Mouse (Mus musculus) spleen, adult 2 months (tissue): Measurements from ENCODE around the gene Dus1l. TPM values are rescaled to one million over a fixed set of nuclear protein-coding genes. Genes with fewer than 3 reads are reported as not detected.
"Not testable (repeated sequence)": the region's sequence is repeated elsewhere in the genome, so short reads cannot be mapped to it uniquely, and the experiment has no call there.

Experiments used
- DNase-seq, 2 experiments: peaks; one replicate each; pipeline versions ENCODE4 v3.0.0 to v3.0.0-alpha.2; 2012 to 2021; ENCODE audit warnings: low spot score in 2 of 2, low read depth in 1 of 2
- H3K27ac ChIP-seq: fragments of 200-500 bp; 2 replicates; pipeline ENCODE4 v1.5.1; 2012; ENCODE audit warnings: low read length, inconsistent platforms; ENCODE audit not compliant: insufficient read depth
- H3K27me3 ChIP-seq: fragments of 200-500 bp; 2 replicates; pipeline ENCODE4 v1.6.1; 2012; ENCODE audit warnings: mild to moderate bottlenecking, moderate library complexity, low read length, inconsistent platforms; ENCODE audit not compliant: control insufficient read depth, insufficient read depth
- H3K36me3 ChIP-seq: fragments of 200-500 bp; 2 replicates; pipeline ENCODE4 v1.6.1; 2012; ENCODE audit warnings: mild to moderate bottlenecking, low read length, inconsistent platforms; ENCODE audit not compliant: control insufficient read depth, insufficient read depth
- H3K4me1 ChIP-seq: fragments of 200-500 bp; 2 replicates; pipeline ENCODE4 v1.6.1; 2011; ENCODE audit warnings: inconsistent platforms; ENCODE audit not compliant: control insufficient read depth, insufficient read depth, insufficient read length
- H3K4me3 ChIP-seq: fragments of 200-500 bp; 2 replicates; pipeline ENCODE4 v1.5.1; 2011; ENCODE audit warnings: mild to moderate bottlenecking, inconsistent platforms; ENCODE audit not compliant: insufficient read depth, insufficient read length; ENCODE audit errors: extremely low read depth
- CTCF ChIP-seq: fragments of 200-500 bp; IDR thresholded peaks from 2 replicates; pipeline ENCODE4 v1.5.1; 2011; ENCODE audit warnings: mild to moderate bottlenecking, inconsistent platforms; ENCODE audit not compliant: insufficient read depth, insufficient read length, insufficient replicate concordance; ENCODE audit errors: extremely low read depth
- POLR2A ChIP-seq: fragments of 200-500 bp; IDR thresholded peaks from 2 replicates; pipeline ENCODE4 v1.6.1; 2011; ENCODE audit warnings: low read depth, low read length, inconsistent platforms
- WGBS: fragments of 180-500 bp; shearing (Covaris S2); methylation state at CpG from one replicate; pipeline ENCODE4 v1.1.7; 2018; 5-methylcytosine and 5-hydroxymethylcytosine counted together
- polyA plus RNA-seq: library from polyadenylated mRNA; depleted of rRNA; stranded (reverse); fragments of >200 nt; gene quantifications from 2 replicates; pipeline ENCODE4 v1.2.3, GENCODE M21; 2012

The Dus1l gene
- polyA plus RNA-seq, 1 experiment = 35.0 TPM

GRCm38 (mm10) chr11:120777123-120777522, 19.1 kb downstream of the Dus1l start:
- TF ChIP-seq CTCF (no peak), POLR2A (no peak)
- H3K4me1 ChIP-seq = no peaks in the 10 kb centered on the region
- no peaks in the 10 kb centered on the region; the same call in 1 of the 2 replicates for H3K36me3 ChIP-seq
- H3K27me3 ChIP-seq = no peaks in the 10 kb centered on the region
- DNase-seq = no peak
- H3K27ac ChIP-seq = no peak overlapping the region
- WGBS = 61% methylated on average over 6 of the region's 6 CpGs
- no peak overlapping the region for H3K4me3 ChIP-seq

DNA sequence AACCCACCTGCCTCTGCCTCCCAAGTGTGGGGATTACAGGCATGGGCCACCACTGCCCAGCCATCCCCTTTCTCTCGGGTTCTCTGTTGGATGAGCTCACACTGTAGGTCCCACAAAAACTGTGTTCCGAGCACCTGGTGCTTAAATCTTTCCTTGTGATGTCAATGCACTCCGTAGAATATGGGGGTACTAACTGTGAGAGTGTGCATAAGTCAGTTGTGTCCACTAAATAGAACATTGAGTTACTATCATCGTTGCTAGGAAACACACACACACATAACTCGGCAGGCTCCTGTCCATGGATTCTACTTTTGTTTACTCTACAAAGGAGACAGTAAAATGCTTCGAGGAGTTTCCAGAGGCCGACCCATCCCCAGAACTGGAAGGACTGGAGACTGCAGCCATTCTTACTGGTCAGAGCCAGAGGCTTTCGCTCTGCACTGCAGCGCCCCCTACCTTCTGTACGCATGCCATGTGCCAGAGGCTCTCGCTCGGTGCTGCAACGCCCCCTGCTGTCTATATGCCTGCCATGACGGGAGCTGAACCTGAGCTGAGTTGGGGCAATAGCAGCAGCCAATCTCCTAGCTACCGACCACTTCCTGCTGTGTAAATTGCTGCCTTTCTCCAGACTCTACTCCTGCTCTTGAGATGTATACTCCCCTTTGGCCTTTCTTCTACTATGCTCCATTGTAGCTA, 20.3 kb downstream of the Dus1l start:
- DNase-seq = peak; percentile 77 to 88
- no peaks in the 10 kb centered on the region for H3K27me3 ChIP-seq
- no peak overlapping the region for H3K4me3 ChIP-seq
- no peaks in the 10 kb centered on the region for H3K36me3 ChIP-seq
- 23% methylated on average over 15 of the region's 15 CpGs for WGBS
- no peak overlapping the region for H3K27ac ChIP-seq
- TF ChIP-seq POLR2A (no peak), CTCF (peak; percentile 100)
- no peaks in the 10 kb centered on the region for H3K4me1 ChIP-seq

- Histone ChIP-seq H3K36me3 (no peaks in the 10 kb centered on the region), H3K4me3 (no peak overlapping the region), H3K27me3 (no peaks in the 10 kb centered on the region), H3K27ac (no peak overlapping the region), H3K4me1 (no peaks in the 10 kb centered on the region)
- DNase-seq = no peak
- TF ChIP-seq POLR2A = no peak
- no peak for TF ChIP-seq CTCF
- 78% methylated on average over 7 of the region's 7 CpGs for WGBS
These were observed 22.6 kb downstream of the Dus1l start for GRCm38 (mm10) chr11:120773463-120774190.

- no peak overlapping the region for H3K4me3 ChIP-seq
- TF ChIP-seq CTCF (no peak), POLR2A (no peak)
- H3K4me1 ChIP-seq = no peaks in the 10 kb centered on the region
- no peak overlapping the region for H3K27ac ChIP-seq
- H3K36me3 ChIP-seq = no peaks in the 10 kb centered on the region
- no peak for DNase-seq
- no peaks in the 10 kb centered on the region for H3K27me3 ChIP-seq
- WGBS = 86% methylated on average over 3 of the region's 3 CpGs
These were observed 23.5 kb downstream of the Dus1l start for GRCm38 (mm10) chr11:120772749-120773148.

GRCm38 (mm10) chr11:120768206-120768605, 28.0 kb downstream of the Dus1l start:
- Histone ChIP-seq H3K4me3 (no peak overlapping the region), H3K4me1 (0 out of 2 replicates have a peak, but pooled peaks cover 3% of the 10 kb centered on the region), H3K27me3 (no peaks in the 10 kb centered on the region), H3K36me3 (no peaks in the 10 kb centered on the region), H3K27ac (no peak overlapping the region)
- TF ChIP-seq CTCF = no peak
- no peak for TF ChIP-seq POLR2A
- WGBS = 77% methylated on average over 1 of the region's 1 CpGs
- DNase-seq = no peak

GRCm38 (mm10) chr11:120767023-120767422, 29.2 kb downstream of the Dus1l start:
- not testable (repeated sequence) for DNase-seq, H3K27ac ChIP-seq, H3K36me3 ChIP-seq, H3K4me1 ChIP-seq, H3K27me3 ChIP-seq, H3K4me3 ChIP-seq
- 5% methylated on average over 4 of the region's 7 CpGs for WGBS

DNA sequence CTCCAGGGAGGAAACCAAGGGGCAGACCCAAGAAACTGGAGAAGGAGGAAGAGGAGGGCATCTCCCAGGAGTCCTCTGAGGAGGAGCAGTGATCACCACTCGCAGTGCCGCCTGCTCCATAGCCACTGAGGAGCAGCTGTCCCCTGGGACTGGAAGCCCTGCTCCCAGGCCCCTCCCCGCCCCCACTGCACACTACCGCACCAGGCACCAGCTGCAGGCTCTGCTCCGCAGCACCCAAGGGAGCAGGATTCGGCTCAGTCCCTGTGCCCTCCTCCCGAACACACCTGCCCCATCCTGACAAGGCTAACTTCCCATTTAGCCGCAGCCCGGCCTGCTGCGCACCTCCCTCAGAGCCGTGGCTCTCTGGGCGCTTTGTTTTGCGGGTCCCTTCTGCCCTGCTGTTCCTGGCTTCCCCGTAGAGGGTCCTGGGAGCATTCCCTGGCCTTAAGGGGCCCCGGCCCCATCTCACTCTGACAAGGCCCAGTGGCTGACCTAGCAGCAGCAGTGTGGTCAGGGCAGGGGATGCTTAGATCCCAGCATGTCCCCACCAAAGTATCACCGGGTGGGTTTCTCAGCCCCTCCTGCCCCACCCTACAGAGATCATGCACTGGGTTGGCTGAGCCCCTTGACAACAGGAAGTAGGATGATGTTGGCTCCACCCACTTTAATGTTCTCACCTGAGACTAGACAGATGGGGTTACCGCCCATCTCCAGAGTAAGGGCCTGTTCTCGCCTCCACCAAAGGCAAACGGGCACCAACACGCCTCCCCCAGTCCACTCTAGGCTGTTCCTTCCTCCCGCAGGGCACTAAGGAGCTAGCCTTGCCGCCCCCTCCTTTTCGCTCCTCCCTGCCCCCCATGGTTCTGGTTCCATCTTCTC, 32.8 kb downstream of the Dus1l start:
- H3K4me3 ChIP-seq, H3K36me3 ChIP-seq, H3K27me3 ChIP-seq, DNase-seq, H3K27ac ChIP-seq, H3K4me1 ChIP-seq: not testable (repeated sequence)
- WGBS = 13% methylated on average over 6 of the region's 23 CpGs

DNA sequence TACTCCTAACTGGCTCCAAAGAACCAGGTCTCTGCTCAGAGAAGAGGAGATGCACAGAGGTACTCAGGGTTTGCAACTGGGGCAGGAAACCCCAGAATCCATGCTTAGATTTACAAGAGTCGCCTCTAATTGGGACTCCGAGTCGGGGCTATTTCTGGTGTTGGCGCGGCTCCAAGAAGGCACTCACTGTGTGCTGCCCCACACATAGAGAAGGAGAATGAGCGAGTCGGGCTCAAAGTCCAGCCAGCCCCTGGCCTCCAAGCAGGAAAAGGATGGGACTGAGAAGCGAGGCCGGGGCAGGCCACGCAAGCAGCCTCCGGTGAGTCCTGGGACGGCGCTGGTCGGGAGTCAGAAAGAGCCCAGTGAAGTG, 33.5 kb downstream of the Dus1l start, which contains the start of gene Hmga1b:
TSS of gene Hmga1b (plus strand) at position 123 of the 370 bp plus-strand sequence.
- DNase-seq, H3K4me3 ChIP-seq, H3K4me1 ChIP-seq, H3K27ac ChIP-seq, H3K36me3 ChIP-seq, H3K27me3 ChIP-seq: not testable (repeated sequence)
- 30% methylated on average over 14 of the region's 14 CpGs for WGBS
